Mouse (Mus musculus) small intestine, adult 10 weeks (tissue): ENCODE data around the gene Tns2. TPM values are rescaled to one million over a fixed set of nuclear protein-coding genes. Genes with fewer than 3 reads are reported as not detected.

Source experiments
- polyA plus RNA-seq: library from polyadenylated mRNA; stranded (reverse); fragments of 350-450 nt; fragmentation: Illumina TruSeq; extraction: RNeasy Lipid Tissue Mini Kit (QIAGEN cat#74804); gene quantifications from one replicate; pipeline ENCODE4 v1.2.3, GENCODE M21; 2014; ENCODE audit warnings: low replicate concordance

Gene Tns2
- 6.5 TPM for polyA plus RNA-seq

GRCm38 (mm10) chr15:102100161-102100981, at the start of gene Tns2:
Gene Tns2 (plus strand): TSS chr15:102100413.

GRCm38 (mm10) chr15:102073559-102074069, 26.6 kb upstream of the Tns2 start, which contains the start of gene Eif4b:
Gene Eif4b (plus strand): TSS chr15:102073773.

GRCm38 (mm10) chr15:102136129-102136758, 36.0 kb downstream of the Tns2 start, which contains the start of gene Spryd3:
Gene Spryd3 (minus strand): TSS chr15:102136234.

GRCm38 (mm10) chr15:102144274-102144711, 44.1 kb downstream of the Tns2 start, which contains the start of gene Igfbp6:
Gene Igfbp6 (plus strand): TSS chr15:102144362.

GRCm38 (mm10) chr15:102150301-102151135, 50.3 kb downstream of the Tns2 start, which contains the start of gene Soat2:
Gene Soat2 (plus strand): TSS chr15:102150526.

Other genes starting within 250 kb of the Tns2 start
- not detected for gene Krt1, start 249.6 kb upstream of the Tns2 start, polyA plus RNA-seq
- gene Krt77, start 230.7 kb upstream of the Tns2 start, polyA plus RNA-seq: not detected
- gene Krt76, start 207.5 kb upstream of the Tns2 start, polyA plus RNA-seq: not detected
- not detected for gene Krt4, start 175.7 kb upstream of the Tns2 start, polyA plus RNA-seq
- not detected for gene Krt79, start 160.1 kb upstream of the Tns2 start, polyA plus RNA-seq
- gene Krt78, start 146.1 kb upstream of the Tns2 start, polyA plus RNA-seq: not detected
- gene Krt8, start 95.9 kb upstream of the Tns2 start, polyA plus RNA-seq: 56.2 TPM
- 1.4 TPM for gene Krt18, start 72.2 kb upstream of the Tns2 start, polyA plus RNA-seq
- 159 TPM for gene Eif4b, start 26.6 kb upstream of the Tns2 start, polyA plus RNA-seq
- 0.30 TPM for gene Spryd3, start 35.8 kb downstream of the Tns2 start, polyA plus RNA-seq
- not detected for gene Igfbp6, start 43.9 kb downstream of the Tns2 start, polyA plus RNA-seq
- 11.7 TPM for gene Soat2, start 50.1 kb downstream of the Tns2 start, polyA plus RNA-seq
- 17.0 TPM for gene Zfp740, start 102.8 kb downstream of the Tns2 start, polyA plus RNA-seq
- gene Csad, start 104.3 kb downstream of the Tns2 start, polyA plus RNA-seq: 6.3 TPM
- gene Itgb7, start 131.5 kb downstream of the Tns2 start, polyA plus RNA-seq: not detected
- 0.48 TPM for gene Rarg, start 157.1 kb downstream of the Tns2 start, polyA plus RNA-seq
- not detected for gene Gm9918, start 170.2 kb downstream of the Tns2 start, polyA plus RNA-seq
- gene Mfsd5, start 179.0 kb downstream of the Tns2 start, polyA plus RNA-seq: 0.78 TPM
- gene Espl1, start 195.9 kb downstream of the Tns2 start, polyA plus RNA-seq: 0.19 TPM
- gene Pfdn5, start 225.7 kb downstream of the Tns2 start, polyA plus RNA-seq: 6.2 TPM
- gene Myg1, start 231.3 kb downstream of the Tns2 start, polyA plus RNA-seq: 5.8 TPM